Mouse (Mus musculus): ENCODE measurements around the gene Ergic1.

The Ergic1 gene

DNA sequence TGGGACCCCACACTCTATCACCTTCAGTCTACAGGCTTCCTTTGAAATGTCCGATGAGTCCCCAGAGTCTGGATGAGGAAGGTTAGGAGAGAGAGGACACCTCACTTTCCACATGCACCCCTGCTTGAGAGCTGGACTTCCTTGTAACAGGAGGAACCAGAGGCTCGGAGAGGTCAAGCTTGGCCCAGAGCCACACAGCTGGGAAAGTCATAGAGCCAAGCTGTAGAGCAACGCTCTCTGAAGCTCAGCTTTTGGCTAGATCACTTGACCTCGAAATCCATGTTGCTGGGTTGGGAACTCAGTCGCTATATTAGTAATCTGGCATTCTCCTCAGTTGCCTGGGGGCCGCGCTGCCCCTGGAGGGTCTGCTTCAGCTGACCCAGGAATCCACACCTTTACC, 15.5 kb downstream of the Ergic1 start:
- no peak for DNase-seq

DNA sequence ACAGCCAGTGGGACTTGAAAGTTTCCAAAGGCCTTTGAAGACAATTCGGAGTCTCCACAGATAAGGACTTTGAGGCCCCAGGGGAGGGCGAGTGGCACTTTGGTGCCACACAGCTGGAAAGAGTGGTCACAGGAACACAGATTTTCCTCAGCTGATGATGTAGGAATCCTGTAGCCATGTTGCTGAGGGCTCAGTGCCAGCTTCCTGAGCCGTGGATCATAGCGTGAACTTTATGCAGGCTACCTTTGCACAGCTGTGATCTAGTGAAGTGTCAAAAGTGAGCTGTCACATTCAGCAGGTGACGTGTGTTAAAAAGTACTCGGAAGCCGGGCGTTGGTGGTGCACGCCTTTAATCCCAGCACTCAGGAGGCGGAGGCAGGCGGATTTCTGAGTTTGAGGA, 16.0 kb downstream of the Ergic1 start:
- peak; percentile 62 for DNase-seq

DNA sequence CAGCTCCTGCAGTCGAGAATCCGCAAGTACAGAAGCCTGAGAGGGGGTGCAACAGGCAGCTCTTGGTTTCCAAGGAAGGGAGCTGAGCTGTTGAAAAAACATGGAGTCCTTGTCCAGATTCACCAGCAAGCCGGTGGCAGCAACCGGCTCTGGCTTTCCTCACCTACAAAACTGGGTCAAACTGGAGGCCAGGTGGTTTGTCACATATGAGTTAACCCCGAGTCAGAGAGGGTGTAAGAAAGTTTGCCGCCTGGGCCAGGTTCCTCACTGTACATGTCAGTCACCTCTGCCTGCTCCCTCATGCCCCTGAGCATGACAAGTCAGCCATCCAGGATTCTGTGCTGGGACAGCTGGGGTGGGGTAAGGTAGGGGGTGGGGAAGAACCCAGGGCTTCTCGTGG, 16.9 kb downstream of the Ergic1 start:
- no peak for DNase-seq

DNA sequence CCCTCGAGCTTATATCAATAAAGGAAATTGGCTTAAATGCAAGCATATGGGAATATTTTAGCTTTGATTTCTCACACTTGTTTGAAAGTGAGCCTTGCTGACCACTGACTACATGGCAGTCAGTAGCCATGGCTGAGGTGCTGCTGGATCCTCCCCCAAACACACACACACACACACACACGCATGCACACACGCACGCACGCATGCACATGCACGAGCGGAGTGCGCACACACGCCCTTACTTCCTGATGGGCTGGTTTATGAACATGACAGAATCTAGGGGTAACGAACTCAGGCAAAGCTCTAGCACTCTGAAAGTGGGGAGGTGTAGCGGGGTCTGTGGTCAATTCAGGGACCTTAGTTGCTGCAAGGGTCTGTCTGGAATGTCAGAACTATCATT, 17.5 kb downstream of the Ergic1 start:
- DNase-seq = no peak

DNA sequence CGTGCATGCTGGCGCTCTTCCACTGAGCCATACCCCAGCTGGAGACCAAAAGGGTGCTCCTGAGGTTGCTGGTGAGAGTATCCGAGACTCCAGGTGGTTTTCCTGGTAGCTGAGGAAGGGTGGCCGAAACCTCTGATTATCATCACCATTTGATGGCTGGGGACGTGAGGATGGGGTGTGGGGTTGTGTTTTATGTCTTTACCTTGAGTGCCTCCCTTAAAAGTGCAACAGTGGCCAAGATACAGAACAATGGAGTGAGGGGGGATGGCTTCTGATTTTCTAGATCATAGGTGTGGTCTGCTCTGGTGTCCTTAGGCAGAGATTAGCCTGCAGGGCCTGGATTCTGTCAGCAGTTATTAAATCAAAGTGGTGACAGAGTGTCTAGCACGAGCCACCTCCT, 18.1 kb downstream of the Ergic1 start:
- DNase-seq = no peak

DNA sequence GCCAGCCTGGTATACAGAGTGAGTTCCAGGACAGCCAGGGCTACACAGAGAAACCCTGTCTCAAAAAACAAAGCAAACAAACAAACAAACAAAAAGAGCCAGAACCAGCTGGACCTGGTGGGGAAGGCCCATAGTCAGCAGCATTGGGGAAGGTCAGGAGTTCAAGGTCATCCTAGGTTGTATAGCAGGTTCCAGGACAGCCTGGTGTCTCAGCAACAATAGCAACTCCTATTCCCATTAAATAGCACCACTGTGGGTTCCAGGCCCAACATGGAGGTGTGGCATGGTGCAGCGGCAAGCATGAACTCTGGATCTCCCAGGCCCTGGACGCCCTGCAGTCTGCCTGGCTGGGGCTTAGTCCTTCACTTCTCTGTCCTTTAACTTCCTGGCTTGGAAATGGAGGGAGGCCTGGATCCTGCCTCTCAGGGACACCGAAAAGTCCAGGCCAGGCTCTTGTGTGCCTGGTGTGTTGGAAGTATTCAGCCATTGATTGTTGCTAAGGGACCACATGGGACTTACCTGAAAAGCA, 19.6 kb downstream of the Ergic1 start:
- no peak for DNase-seq

DNA sequence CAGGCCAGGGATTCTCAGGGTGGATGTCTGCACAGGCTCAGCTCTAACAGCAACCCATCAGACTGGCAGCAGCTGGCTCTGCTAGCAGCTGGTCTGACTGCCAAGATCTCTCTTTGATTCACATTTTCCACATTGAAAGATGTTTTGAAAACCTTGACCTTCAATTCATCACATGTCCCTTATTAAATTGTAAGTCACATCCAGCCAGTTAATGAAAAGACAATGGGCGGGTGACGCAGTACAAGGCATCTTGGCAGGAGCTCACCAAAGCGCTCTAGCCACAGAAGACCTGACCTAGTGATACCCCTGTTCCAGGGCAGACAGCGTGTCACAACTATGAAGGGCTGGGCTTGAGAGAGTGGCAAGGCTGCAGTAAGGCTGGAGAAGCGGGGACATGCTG, 21.0 kb downstream of the Ergic1 start:
- peak; percentile 90 for DNase-seq

DNA sequence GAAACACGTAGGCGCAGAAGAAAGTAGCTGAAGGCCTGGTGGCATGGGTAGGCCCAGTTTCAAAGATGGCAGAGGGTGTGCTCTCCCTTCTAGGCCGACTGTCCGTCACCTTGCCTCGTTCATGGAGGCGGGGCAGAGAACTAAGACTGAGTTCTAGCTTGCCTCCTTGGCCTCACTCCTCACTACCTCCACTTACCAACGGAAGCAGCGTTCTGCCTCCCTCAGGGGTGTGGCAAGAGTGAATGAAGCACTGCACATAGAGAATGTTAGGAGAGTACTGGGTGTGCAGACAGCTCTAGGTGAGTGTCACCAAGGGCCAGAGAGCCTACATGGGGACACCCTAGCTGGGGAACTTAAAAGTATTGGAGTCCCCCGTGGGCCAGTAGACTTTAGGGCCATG, 21.8 kb downstream of the Ergic1 start:
- no peak for DNase-seq

DNA sequence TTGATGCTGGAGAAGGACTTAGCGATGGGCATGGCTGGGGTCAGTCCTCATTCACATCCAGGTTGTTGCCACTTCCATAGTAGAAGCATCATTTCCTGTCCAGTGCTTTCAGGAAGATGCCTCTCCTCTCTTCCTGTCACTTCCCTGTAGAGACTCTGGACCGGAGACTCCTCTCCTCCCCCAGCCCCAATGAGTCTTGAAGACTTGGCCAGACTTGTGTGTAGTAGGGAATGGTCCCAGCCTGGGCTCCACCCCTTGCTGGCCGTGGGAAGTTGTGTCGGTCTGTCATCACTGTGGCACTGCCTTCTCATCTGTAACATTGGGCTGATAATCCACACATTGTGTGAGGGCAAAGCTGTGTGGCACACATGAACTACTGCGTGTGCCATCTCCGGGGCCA, 22.3 kb downstream of the Ergic1 start:
- DNase-seq = peak; percentile 44

DNA sequence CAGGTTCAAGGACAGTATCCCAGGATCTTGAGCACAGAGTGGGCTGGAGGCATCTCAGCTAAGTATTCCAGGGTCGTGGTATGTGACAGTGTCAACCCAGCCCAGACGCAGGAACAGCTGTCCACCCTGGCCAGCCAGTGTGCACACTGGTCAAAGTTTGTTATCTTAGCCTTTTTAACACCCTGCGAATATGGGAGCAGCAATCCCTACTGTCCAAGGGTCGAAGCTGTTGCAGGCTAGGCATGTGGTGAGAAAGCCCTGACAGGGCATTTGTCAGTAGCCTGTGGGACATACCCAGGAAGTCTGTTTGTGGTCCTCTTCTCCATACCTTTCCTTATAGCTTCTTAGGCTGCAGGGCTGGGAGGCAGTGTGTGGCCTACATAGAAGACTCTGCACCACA, 22.8 kb downstream of the Ergic1 start:
- peak; percentile 84 for DNase-seq

DNA sequence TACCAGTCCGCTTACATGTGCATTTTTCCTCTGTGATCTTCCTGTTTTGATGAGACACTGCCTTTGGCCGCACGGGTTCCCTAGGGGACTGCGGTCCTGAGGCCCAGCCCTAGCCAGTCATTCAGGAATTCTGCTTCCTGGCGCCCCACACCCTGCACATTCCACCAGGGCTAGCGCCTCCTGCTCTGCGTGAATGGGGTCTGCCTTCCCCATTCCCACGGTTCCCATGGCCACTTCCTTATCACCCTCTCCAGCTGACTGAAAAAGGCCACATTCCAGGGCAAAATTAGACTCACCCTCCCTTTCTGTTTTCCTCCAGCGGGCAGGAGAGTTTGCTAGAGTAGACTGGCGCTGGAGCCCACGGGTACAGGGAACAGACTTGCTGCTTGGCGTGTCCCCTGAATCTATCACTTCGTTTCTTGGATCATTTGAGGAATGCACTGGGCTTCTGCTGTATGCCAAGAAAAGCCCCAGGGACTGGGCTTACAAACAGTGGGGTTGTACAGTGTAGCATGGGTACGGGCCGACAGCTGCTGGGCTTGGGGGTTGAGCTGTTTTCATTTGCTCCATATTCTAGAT, 23.4 kb downstream of the Ergic1 start:
- DNase-seq = peak; percentile 87

DNA sequence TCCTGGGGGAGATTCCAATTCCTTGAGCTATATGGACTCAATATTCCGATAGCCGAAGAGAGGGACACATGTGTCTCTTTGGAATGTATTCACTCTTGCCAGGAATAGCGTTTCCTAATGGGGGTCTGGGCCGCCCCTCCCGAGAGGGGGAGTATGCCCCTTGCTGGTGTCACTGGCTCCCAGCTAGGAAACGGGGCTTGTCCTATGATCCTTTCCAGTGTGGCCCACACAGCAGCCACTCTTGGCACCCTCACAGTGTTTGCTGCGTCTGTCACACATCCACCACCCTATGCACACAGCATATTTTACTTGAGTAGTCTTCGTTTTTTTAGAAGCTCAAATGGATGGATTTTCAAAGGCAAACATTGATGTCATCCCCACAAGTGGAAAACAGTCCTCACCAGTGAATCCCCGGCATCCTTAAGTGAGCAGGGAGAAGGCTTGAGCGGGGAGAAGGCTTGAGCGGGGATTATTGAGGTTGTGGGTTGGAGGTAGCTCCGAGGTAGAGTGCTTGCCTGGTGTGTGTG, 26.7 kb downstream of the Ergic1 start:
- DNase-seq = no peak

DNA sequence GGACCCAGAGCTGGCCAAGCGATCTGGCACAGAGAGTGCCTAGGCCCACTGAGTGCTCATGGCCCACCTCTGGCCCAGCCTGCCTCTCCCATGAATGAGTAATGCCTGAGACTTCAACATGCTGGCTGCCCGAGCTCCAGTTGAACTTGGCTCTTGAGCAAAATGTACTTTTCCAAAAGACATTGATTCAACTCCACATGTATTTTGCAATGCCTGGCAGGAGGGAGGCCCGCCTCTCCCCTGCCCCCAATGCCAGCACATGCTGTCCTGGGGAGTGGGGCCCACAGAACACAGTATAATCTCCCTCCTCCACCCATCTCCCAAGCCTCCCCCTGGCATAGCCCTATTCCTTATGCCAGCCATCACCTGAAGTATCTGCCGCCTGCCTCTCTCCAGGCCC, 31.2 kb downstream of the Ergic1 start:
- DNase-seq = no peak

DNA sequence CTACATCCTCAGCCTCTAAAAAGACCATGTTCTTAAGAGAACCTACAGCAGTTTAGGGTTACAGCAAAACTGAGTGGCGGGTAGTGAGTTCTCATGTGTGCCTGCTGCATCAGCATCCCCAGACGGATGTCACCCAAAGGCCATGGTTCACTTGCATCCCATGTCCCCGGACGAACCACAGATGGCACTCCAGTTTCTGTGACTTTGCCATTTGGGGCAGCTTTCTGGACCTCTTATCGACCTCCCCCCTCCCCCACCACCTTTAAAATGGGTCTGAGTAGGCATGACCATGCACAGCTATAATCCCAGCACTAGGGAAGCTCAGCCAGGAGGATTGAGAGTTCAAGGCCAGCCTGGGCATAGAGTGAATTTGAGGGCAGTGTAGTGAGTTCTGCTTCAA, 31.9 kb downstream of the Ergic1 start:
- no peak for DNase-seq

DNA sequence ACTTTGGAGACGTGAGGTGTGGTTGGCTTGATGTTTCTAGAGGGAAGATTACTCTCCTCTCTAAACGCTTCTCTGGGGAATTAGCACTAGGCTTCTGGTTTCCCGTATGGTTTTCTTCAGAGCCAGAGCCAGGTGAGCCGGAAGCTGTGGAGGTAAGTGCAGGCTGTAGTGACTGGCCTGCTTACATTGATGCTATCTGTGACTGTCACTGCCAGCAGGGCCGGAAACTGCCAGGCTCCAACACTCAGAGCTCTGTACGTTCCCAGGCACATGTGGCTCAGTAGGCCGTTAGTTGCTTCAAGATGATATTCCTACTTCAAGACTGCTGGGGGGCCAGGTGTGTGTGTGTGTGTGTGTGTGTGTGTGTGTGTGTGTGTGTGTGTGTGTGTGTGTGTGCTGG, 32.9 kb downstream of the Ergic1 start:
- DNase-seq = no peak

DNA sequence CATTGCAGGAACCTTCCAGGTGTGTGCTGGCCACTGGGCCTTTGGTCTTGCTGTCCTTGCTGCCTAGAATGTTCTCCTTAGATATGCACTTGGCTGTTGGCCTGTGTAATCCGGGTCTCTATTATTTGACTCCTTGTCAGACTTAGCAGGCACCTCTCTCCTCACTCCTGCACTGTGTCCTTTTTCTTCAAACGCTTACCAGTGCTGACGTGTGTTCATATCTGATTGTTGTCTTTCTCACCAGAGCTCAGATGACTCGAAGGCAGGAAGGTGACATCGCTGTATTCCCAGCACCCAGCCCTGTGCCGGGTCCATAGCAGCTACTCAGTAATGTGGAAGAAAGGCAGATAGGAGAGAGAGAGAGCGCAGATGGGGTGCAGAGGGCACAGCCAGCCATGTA, 33.7 kb downstream of the Ergic1 start:
- no peak for DNase-seq

DNA sequence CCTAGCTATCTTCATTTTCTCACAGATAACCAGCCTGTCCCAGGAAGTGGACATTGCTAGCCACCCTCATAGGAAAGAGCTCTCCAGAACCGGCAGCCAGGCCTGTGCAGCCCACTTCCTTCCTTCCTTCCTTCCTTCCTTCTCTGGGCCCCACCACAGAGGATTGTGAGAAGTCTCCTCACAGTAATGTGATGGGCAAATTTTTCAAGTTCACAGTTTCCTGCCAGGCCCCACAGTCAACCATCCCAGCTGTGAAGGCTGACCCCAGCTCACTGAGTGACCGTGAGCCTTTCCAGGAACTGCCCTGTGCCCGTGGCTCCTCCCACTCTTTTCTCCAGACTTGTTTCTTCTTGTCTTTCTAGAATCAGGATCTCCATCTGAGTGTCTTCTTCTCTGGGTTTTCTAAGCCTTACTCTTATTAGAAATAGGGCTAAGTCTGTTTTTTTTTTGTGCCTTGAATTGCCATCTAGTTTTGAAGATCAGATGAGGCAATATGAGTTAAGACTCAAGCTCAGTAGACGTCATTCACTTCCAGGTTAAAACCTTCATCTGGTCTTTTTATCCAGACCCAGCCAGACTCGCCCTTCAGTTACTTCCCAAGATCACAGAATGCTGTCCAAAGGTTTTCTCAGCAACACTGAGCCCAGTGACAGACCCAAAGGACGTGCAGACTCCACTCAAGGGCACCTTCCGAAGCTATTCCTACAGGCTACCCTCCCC, 34.3 kb downstream of the Ergic1 start:
- DNase-seq = peak; percentile 48

DNA sequence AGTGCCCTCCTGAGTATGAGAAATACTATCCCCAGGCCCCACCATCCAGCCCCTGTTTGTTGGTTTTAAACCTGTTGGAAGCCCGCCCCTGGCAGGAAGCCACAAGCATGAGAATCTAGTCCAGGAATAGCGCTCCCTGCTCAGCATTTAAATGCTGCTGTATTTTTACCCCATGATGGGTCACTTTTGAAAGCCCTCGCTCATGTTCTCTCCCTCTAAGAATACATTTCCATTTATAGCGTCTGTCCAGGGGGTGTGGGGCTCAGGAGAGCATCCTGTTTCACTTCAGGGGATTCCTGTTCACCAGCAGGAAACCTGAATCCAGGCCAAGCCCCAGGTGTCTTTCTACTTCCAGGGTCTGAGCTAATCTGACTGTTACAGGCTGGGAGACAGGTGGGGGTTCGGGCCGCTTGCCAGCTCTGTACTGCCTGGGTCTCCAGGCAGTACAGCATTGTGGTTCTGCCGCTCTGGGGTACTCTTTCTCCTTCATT, 34.9 kb downstream of the Ergic1 start:
- peak; percentile 66 for DNase-seq

DNA sequence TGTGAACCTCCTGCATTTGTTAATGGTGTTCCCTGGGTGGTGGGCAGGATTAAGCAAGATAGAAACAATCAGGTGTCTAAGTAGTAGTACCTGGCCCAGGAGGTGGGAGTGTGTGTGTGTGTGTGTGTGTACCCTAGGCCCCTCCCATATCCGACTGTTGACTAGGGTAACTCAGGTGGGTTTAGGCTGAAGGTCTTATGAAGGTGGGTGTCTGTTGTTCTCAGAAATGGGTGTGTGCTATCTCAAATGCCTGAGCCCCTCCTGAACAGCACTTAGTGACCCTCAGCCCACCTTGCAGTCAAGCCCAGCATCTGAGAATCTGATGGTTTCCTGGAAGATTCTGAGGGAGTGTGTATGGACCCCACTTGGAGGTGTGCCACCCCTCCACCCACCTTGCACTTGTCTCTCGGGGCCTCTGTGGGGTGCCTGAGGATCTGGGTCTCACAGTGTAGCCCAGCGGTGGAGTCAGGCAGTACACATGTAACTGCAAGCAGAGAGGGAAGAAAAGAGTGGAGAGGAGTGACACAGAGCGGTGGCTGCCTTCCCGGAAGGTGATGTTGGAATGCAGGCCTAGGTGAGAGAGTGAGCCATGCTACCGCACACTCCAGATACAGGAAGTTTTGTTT, 35.7 kb downstream of the Ergic1 start:
- DNase-seq = no peak

DNA sequence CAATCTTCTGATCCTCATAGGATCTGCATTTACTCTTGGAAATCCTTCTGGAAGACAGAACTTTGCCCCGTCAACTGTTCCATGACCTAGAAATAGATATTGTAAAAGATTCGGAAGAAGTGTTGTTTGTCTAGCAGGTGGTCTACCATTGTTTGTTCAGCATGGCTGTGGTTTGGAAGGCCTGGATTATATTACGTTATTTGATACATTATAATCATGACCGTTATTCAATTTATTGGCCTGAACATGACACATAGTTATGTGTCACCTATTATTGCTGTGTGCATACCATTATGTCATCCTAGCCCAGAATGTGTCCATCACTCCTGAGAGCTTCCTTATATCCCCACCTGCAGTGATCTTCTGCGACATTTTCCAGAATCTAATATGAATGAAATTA, 37.6 kb downstream of the Ergic1 start:
- no peak for DNase-seq

DNA sequence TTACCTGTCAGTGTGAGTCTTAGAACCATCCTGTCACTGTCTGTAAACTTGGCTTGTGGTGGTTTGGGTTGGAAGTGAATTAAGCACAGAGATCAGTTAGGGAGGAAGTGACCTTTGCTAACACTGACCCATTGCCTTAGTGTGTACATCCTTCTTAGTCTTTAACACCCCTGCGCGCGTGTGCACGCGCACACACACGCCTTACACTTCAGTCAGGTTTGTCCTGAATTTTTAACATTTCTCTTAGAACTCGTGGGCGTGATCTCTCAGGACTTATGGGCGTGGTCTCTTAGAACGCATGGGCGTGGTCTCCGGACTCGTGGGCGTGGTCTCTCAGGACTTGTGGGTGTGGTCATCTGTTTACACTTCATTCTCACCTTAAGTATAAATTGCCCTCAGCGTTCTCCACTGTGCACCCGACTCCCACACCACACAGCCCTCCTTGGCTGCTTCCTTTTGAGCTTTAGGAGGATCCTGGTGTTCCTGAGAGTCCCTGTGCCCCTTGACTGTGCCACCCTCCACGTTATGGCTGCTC, 39.7 kb downstream of the Ergic1 start:
- DNase-seq = no peak

DNA sequence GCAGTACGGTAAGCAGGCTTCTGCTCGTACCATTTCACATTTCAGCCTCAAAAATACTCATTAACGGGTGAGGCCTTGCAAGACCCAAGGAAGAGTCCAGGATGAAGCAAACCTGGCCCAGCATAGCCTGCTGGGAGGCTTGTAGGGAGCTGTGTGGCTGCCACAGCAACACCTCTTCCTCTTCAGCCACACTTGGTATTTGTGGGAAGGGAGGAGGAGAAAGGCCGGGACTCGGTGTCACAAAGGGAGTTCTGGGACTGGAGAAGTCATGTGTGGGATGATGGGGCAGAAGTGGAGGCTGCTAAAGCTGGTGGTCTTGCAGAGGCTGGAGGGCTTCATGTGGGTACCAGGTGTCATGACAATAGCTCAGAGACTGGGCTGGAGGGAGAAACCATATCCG, 40.2 kb downstream of the Ergic1 start:
- no peak for DNase-seq

DNA sequence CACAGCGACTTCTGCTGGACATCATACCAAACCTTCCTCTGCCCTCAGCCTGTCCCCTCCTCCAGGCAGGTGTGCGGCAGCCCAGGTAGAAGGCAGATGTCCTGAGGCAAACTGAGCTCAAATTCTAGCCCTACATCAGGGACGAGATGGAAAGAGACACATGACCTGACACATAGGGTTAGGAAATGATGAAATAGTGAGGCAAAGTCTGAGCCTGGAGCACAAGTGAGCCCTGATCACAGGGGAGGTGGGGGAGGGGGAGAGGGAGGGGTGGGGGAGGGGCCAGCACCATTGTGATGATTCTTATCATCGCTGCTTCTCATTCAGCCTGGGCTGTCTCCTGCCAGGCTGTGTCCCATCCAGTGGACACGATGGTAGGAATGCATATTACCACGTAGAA, 40.6 kb downstream of the Ergic1 start:
- DNase-seq = no peak
